Mouse (Mus musculus) mesoderm, embryonic 11.5 days (tissue): ENCODE data around the gene Usp9y.

Source experiments
- DNase-seq: peaks from one replicate; pipeline ENCODE4 v3.0.0-alpha.2; 2012; ENCODE audit warnings: low read depth, low spot score

The Usp9y gene

GRCm38 (mm10) chrY:1459682-1460081 is at the start of gene Usp9y:
Gene Usp9y, minus strand, starts transcription at chrY:1459782.
- no peak for DNase-seq

DNA sequence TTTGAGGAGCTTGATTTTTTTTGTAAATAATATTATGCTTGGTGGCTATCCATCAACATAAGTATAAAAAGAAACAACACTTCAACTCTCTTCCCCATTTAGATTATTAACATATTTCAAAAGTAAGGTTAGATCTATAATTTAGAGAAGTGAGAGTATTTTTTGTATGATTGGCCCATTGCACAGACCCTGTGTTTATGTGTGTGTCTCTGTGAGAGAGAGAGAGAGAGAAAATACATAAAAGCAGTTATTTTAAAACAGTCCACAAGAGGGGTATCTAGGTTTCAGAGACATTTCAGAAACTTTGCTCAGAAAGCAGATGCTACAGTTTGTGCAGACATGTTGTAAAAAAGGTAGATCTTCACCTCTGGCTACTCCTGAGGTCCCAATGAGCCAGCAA is 165.9 kb downstream of the Usp9y start:
- no peak for DNase-seq

DNA sequence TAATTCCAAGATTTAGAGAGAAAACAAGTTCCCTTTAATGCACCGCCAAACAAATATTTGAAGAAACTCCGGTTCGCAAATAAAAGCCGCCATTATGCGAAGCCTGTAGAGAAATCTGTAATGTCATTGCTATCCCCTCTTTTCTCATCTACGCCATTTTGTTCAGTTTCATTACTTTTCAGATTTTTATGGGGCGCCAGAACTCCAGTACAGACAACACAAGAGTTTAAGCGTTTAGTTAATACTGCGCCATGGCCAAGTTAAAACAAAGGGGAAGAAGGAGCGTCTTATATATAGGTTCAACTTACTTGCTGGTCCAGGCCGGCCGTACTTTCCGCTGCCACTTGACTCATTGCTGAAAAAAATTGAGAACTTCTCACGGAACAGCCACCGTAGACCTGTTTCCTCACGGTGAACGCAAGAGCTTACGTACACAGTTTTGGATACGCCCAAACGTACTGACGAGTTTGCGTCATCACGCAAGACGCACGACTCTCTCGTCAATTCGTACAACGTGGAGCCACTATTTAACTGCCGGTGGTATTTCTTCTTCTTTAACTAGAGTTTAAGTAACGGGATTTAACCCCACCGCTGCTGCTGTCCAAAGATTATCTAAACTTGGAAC is 173.3 kb downstream of the Usp9y start, which contains the start of gene Ddx3y:
Ddx3y (minus strand) TSS at position 459 of the 625 bp plus-strand sequence.
- peak; percentile 80 for DNase-seq

DNA sequence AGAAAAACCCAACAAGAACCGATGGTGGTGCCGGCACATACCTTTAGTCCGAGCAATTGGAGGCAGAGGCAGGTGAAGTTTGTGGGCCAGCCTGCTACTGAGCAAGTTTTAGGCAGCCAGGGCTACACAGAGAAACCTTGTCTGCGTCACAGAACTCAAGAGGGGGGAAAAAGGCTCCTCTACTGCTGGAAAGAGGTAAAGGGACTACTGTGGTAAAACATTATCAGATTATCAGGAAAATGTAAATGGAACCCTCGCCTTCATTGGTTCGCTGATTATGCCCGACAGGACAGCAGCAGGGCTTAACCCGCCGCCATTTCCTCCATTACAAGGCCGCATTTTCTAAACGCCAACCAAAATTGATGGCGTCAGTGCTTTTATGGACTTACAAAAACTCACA is 173.8 kb downstream of the Usp9y start:
- DNase-seq: peak; percentile 6
